Mouse (Mus musculus): ENCODE data around the gene Tspan15.

DNA sequence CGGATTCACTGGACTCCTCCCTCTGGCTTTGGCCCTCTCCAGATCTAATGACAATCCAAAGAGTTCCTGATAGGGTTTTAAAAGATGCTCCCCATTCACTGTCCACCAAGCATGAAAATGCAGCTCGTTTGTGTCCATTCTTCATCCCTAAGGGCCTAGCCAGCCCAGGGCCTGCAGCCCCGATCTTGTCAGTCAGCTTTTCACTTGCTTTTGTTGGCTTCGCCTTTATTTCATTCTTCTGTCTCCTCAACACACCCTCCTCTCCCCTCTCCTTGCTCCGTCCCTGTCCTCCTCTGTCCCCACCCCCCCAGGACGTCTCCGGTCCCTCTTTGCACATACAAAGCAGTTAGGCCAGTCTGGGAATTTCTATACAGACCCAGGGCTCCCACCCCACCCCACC lies 81.1 kb downstream of the Tspan15 start:
- TF ChIP-seq EP300 (IDR thresholded peaks at IDR 0.05; ENCODE audit: insufficient read depth, low read depth, low read length) (0 out of 2 replicates have a peak, but pooled peaks have one; percentile 51), CTCF (IDR thresholded peaks at IDR 0.05; ENCODE audit: low read depth, low read length) (no peak), POLR2A (IDR thresholded peaks at IDR 0.05; ENCODE audit: insufficient read depth, low read length) (no peak)
